Mouse (Mus musculus) ES-Bruce4 (cell line): Measurements from ENCODE around the gene Ccdc24. TPM values are rescaled to one million over a fixed set of nuclear protein-coding genes. Genes with fewer than 3 reads are reported as not detected.

Source experiments
- H3K27ac ChIP-seq: 2 replicates; pipeline ENCODE4 v1.5.1; 2012; ENCODE audit warnings: low read length, inconsistent platforms; ENCODE audit not compliant: insufficient read depth
- H3K27me3 ChIP-seq: 2 replicates; pipeline ENCODE4 v1.6.1; 2012; ENCODE audit warnings: mild to moderate bottlenecking, low read length, inconsistent platforms; ENCODE audit not compliant: control insufficient read depth, poor library complexity, insufficient read depth, severe bottlenecking
- H3K36me3 ChIP-seq: 2 replicates; pipeline ENCODE4 v1.6.1; 2012; ENCODE audit warnings: inconsistent platforms, mild to moderate bottlenecking, low read length, moderate library complexity; ENCODE audit not compliant: control insufficient read depth, poor library complexity, insufficient read depth, severe bottlenecking
- H3K4me1 ChIP-seq: one replicate; pipeline ENCODE4 v1.8.1; 2011; ENCODE audit warnings: low read length; ENCODE audit not compliant: control insufficient read depth, insufficient read depth
- H3K4me3 ChIP-seq: 2 replicates; pipeline ENCODE4 v1.5.1; 2011; ENCODE audit warnings: low read depth, mild to moderate bottlenecking, low read length
- H3K9ac ChIP-seq: 2 replicates; pipeline ENCODE4 v1.6.1; 2012; ENCODE audit warnings: low read depth, mild to moderate bottlenecking, inconsistent platforms; ENCODE audit not compliant: poor library complexity, severe bottlenecking
- H3K9me3 ChIP-seq: replicated peaks from 2 replicates; pipeline ENCODE4 v1.6.1; 2012; ENCODE audit warnings: mild to moderate bottlenecking, low read length, inconsistent platforms; ENCODE audit not compliant: control insufficient read depth, poor library complexity, insufficient read depth, severe bottlenecking
- CTCF ChIP-seq: IDR thresholded peaks from one replicate; pipeline ENCODE4 v1.8.1; 2011; ENCODE audit warnings: low read depth, low read length
- EP300 ChIP-seq: IDR thresholded peaks from 2 replicates; pipeline ENCODE4 v1.6.1; 2011; ENCODE audit warnings: low read depth, low read length; ENCODE audit not compliant: insufficient read depth
- POLR2A ChIP-seq: IDR thresholded peaks from one replicate; pipeline ENCODE4 v1.8.1; 2011; ENCODE audit warnings: low read length; ENCODE audit not compliant: insufficient read depth
- polyA plus RNA-seq: library from polyadenylated mRNA; stranded (reverse); fragments of >200 nt; gene quantifications from 2 replicates; pipeline ENCODE4 v1.2.4, GENCODE M21; 2011; ENCODE audit warnings: low read depth; ENCODE audit not compliant: missing spikeins, insufficient read depth, insufficient read length

Gene Ccdc24
- polyA plus RNA-seq, 1 experiment, result 3.8 TPM

DNA sequence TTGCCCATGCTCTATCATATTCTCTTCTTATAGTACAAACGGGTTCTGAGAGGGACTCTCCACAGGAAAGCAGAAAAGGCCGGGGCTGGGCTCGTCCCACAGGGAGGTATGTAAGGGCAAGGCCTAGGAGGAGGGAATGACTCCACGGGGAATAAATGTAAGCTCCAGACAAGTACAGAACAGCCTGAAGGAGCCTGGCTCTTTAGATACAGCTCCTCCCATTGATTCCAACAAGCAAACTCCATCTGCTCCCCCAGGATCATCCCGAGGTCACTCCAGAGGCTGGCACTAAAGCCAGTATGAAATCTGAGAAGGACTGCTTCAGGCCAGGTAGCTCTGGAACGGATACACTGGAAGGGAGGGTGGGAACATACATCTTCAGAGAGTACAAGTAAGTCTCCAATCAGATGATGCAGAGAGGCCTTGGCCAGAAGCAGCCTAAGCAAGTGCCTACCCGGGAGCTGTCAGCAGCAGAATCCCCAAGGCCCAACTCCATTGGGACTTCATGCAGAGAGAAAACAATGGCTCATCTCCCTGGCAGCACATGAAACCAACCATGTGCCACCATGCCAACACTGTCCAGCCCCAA lies 40.4 kb upstream of the Ccdc24 start:
- no peak overlapping the region for H3K27ac ChIP-seq
- no peaks in the 10 kb centered on the region for H3K27me3 ChIP-seq
- H3K9me3 ChIP-seq, result no peaks in the 10 kb centered on the region
- H3K36me3 ChIP-seq, result no peaks in the 10 kb centered on the region; the same call in 1 of the 2 replicates
- H3K9ac ChIP-seq, result no peak overlapping the region
- no peak overlapping the region for H3K4me3 ChIP-seq
- TF ChIP-seq CTCF (no peak), POLR2A (no peak), EP300 (no peak)
- peaks cover 2% of the 10 kb centered on the region for H3K4me1 ChIP-seq

DNA sequence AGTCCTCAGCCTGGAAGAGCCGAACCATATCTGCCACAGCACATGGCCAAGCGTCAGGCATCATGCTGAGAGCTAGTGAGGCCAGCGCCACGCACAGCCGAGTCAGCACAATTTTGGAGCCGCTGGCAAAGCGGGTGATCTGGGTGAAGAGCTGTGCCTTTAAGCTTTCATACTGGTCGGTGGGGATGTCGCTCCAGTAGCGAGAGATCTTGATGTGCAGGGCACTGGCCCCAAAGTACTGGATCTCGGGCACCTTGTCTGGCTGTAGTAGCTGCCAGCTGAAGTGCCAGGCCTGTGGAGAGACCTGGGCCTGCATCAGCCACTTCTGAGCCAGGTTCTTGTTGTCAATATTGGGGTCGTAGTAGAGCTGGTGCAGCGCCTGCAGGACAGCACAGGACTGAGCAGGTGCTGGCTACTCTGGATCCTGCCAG lies 39.8 kb upstream of the Ccdc24 start:
- H3K4me1 ChIP-seq, result peaks cover 2% of the 10 kb centered on the region
- no peaks in the 10 kb centered on the region; the same call in 1 of the 2 replicates for H3K36me3 ChIP-seq
- TF ChIP-seq CTCF, result no peak
- TF ChIP-seq POLR2A, result no peak
- no peak for TF ChIP-seq EP300
- no peak overlapping the region for H3K4me3 ChIP-seq
- H3K27ac ChIP-seq, result no peak overlapping the region
- no peaks in the 10 kb centered on the region for H3K9me3 ChIP-seq
- no peak overlapping the region for H3K9ac ChIP-seq
- H3K27me3 ChIP-seq, result no peaks in the 10 kb centered on the region

DNA sequence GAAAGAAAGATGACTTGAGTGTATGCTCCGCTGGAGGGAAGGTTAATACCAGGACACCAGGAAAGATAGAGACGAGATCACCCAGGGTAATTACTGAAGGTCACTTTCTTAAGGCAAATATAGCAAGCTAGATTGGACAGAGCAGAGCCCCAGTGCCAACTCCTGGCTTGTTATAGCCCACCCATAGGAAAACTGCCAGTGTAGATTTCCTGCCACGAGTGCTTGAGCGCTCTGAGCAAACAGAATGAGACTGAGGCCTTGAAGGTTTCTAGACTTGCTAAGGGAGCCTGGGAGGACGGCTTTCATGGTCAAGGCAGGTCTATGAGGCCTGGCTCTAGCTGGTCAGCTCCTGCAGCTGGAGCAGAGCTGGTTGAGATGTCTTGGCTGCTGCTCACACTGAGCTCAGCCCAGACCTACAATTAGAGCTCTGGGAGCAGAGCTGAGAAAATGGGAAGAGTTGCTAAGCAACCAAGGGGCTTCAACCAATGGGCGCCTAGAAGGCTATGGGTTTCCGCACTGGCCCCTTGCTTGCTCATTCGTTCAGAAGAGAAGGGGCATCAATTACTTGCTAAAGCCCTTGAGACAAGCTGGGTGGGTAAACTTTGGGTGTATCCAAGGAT lies 36.6 kb upstream of the Ccdc24 start:
- H3K4me3 ChIP-seq, result no peak overlapping the region
- no peak overlapping the region for H3K27ac ChIP-seq
- H3K4me1 ChIP-seq, result peaks cover 2% of the 10 kb centered on the region
- H3K36me3 ChIP-seq, result no peaks in the 10 kb centered on the region; the same call in 1 of the 2 replicates
- TF ChIP-seq EP300 (no peak), CTCF (no peak), POLR2A (no peak)
- no peaks in the 10 kb centered on the region for H3K9me3 ChIP-seq
- H3K27me3 ChIP-seq, result no peaks in the 10 kb centered on the region
- H3K9ac ChIP-seq, result no peak overlapping the region

DNA sequence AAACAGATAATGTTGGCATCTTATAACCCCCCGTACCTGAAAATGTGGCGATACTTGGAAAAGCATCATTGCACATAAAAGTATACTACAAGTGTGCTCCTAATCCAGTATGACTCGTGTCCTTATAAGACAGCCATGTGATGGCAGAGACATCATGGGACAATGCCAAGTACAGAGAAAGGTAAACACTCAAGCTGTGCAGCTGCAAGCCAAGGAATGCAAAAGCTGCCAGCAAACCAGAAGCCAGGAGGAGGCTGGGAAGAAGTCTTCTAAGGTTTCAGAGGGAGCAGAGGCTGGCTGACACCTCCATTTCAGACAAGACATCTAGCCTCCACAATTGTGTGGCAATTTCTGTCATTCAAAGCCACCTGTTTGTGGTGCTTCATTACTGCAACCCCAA lies 33.8 kb upstream of the Ccdc24 start:
- no peaks in the 10 kb centered on the region for H3K4me1 ChIP-seq
- no peak overlapping the region for H3K4me3 ChIP-seq
- no peak overlapping the region for H3K27ac ChIP-seq
- TF ChIP-seq POLR2A, result no peak
- TF ChIP-seq CTCF, result no peak
- no peak for TF ChIP-seq EP300
- H3K27me3 ChIP-seq, result no peaks in the 10 kb centered on the region
- no peaks in the 10 kb centered on the region for H3K9me3 ChIP-seq
- peaks cover 8% of the 10 kb centered on the region for H3K36me3 ChIP-seq
- no peak overlapping the region for H3K9ac ChIP-seq

DNA sequence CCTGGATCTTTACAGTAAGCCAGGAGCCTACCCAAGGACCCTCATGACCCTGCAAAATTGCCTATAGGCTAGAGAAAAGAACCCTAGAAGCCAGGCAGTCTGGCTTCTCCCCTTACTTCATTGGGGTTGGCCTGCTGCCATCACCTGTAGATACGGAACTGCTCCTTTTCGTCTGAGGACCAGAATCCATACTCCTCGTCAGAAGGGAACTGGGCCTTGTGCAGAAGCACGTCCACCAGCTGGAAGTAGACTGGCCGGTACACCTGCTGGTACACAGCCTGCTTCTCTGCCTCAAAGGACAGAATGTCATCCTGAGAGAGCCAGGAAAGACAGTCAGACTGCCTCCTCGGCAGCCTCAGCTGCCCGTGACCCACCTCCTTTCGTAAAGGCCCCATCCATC lies 32.4 kb upstream of the Ccdc24 start:
- Histone ChIP-seq H3K27me3 (no peaks in the 10 kb centered on the region), H3K36me3 (peaks cover 9% of the 10 kb centered on the region), H3K27ac (no peak overlapping the region), H3K4me3 (no peak overlapping the region), H3K4me1 (no peaks in the 10 kb centered on the region), H3K9me3 (no peaks in the 10 kb centered on the region), H3K9ac (no peak overlapping the region)
- TF ChIP-seq POLR2A (no peak), EP300 (no peak), CTCF (no peak)

DNA sequence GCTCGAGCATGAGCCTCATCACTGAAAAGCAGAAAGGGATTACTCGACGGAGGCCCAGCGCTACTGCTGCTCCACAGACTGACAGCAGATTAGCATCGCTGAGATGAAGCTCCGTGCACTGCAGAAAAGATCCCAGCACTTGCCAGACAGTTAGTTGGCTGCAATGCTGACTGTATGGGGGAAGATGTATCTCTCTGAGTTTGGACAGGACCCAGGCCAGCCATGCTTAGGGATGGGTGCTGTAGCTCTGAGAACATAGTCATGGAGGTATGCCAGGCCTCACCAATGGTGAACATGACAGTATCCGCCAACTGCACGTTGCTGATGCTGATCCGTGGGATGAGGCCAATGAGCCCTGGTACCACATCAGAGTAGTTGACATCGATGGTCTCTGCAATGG lies 31.7 kb upstream of the Ccdc24 start:
- H3K9ac ChIP-seq, result no peak overlapping the region
- no peak overlapping the region for H3K27ac ChIP-seq
- TF ChIP-seq EP300, result no peak
- TF ChIP-seq POLR2A, result no peak
- TF ChIP-seq CTCF, result no peak
- no peaks in the 10 kb centered on the region for H3K27me3 ChIP-seq
- no peak overlapping the region for H3K4me3 ChIP-seq
- H3K9me3 ChIP-seq, result no peaks in the 10 kb centered on the region
- H3K4me1 ChIP-seq, result no peaks in the 10 kb centered on the region
- H3K36me3 ChIP-seq, result peaks cover 11% of the 10 kb centered on the region
